Mouse (Mus musculus) heart, postnatal 0 days (tissue): ENCODE results near the gene Atf1. TPM values are rescaled to one million over a fixed set of nuclear protein-coding genes. Genes with fewer than 3 reads are reported as not detected.

Source experiments
- ATAC-seq: fragments of 200-750 bp; cut with Nextera tagmentation; 2 replicates; pipeline ENCODE4 v1.8.0; 2017; ENCODE audit warnings: low read depth, moderate number of reproducible peaks, moderate library complexity; ENCODE audit not compliant: insufficient read depth
- DNase-seq: peaks from one replicate; pipeline ENCODE4 v3.0.0-alpha.2; 2016; ENCODE audit warnings: low spot score
- H3K27ac ChIP-seq: fragments of 300-500 bp; sonication (generic); 2 replicates; pipeline ENCODE4 v1.5.1; 2014; ENCODE audit warnings: low read depth, mild to moderate bottlenecking
- H3K27me3 ChIP-seq: fragments of 300-500 bp; sonication (generic); 2 replicates; pipeline ENCODE4 v1.6.1; 2014; ENCODE audit warnings: low read length, mixed read lengths; ENCODE audit not compliant: control insufficient read depth, insufficient read depth
- H3K36me3 ChIP-seq: fragments of 300-500 bp; sonication (generic); replicated peaks from 2 replicates; pipeline ENCODE4 v1.6.1; 2014; ENCODE audit warnings: low read length, mixed read lengths; ENCODE audit not compliant: control insufficient read depth, insufficient read depth
- H3K4me1 ChIP-seq: fragments of 300-500 bp; sonication (generic); 2 replicates; pipeline ENCODE4 v1.6.1; 2014; ENCODE audit warnings: antibody characterized with exemption; ENCODE audit not compliant: control insufficient read depth, insufficient read depth
- H3K4me2 ChIP-seq: fragments of 300-500 bp; sonication (generic); 2 replicates; pipeline ENCODE4 v1.6.1; 2014; ENCODE audit warnings: low read depth, mild to moderate bottlenecking, low read length, moderate library complexity
- H3K4me3 ChIP-seq: fragments of 300-500 bp; sonication (generic); 2 replicates; pipeline ENCODE4 v1.5.1; 2014; ENCODE audit warnings: low read depth, low read length
- H3K9ac ChIP-seq: fragments of 300-500 bp; sonication (generic); replicated peaks from 2 replicates; pipeline ENCODE4 v1.6.1; 2014; ENCODE audit warnings: low read depth, low read length, mixed read lengths
- H3K9me3 ChIP-seq: fragments of 300-500 bp; sonication (generic); replicated peaks from 2 replicates; pipeline ENCODE4 v1.6.1; 2016; ENCODE audit warnings: low read length; ENCODE audit not compliant: control insufficient read depth
- CTCF ChIP-seq: IDR thresholded peaks from 2 replicates; pipeline ENCODE4 v1.5.1; 2016; ENCODE audit warnings: antibody characterized with exemption, control low read depth, low read depth
- EP300 ChIP-seq: IDR thresholded peaks from 2 replicates; pipeline ENCODE4 v1.6.1; 2016; ENCODE audit warnings: antibody characterized with exemption, low read depth
- WGBS: fragments of 180-500 bp; shearing (Covaris S2); extraction: QIAGEN DNeasy Blood & Tissue Kit; methylation state at CpG from one replicate; pipeline ENCODE4 v1.1.7; 2014; 5-methylcytosine and 5-hydroxymethylcytosine counted together
- polyA plus RNA-seq: library from polyadenylated mRNA; unstranded; fragments of >200 nt; fragmentation: Nextera tagmentation; extraction: Ambion mirVana; gene quantifications from 2 replicates; pipeline ENCODE4 v1.2.1, GENCODE M21; 2015
- total RNA-seq: library from RNA; depleted of rRNA; stranded (reverse); fragments of >200 nt; gene quantifications from 2 replicates; pipeline ENCODE4 v1.2.3, GENCODE M21; 2014; ENCODE audit warnings: low replicate concordance

Gene Atf1
- total and polyA plus RNA-seq, 2 experiments from 2014 or later = 33.9 to 51.4 TPM

DNA sequence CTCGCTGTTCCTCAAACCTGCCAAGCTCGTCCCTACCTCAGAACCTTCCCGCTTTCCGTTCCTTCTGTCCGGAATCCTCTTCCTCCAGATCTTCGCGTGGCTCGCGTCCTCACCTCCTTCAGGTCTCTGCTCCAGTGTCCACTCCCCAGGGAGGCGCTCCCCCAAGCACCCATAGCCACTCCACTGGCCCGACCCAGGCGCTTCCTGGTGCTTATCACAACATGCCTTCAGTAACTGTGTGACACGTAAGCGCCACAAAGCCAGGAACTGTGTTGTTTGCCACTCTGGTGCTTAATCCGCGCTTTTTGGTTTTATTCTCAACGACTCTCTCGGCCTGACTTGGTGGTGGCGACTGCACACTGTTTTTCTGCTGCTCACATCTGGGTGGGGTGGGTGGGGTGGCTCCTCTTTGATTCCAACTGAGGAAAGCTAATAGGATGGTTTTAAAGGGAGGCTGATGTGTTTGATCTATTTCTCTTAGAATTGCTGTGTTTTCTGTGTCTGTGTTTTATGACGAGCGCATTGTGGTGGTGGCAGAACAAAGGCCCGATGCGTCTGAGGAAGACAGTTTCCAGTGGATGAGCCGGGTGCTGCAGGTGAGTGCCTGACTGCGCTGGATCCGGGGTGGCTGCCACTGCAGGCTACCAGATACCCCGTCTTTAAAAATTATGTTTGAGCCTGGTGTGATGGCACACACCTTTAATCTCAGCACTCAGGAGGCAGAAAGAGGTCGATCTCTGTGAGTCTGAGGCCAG lies 44.9 kb upstream of the Atf1 start:
- ATAC-seq = no peak
- 79% methylated on average over 28 of the region's 28 CpGs for WGBS
- no peak overlapping the region for H3K4me2 ChIP-seq

DNA sequence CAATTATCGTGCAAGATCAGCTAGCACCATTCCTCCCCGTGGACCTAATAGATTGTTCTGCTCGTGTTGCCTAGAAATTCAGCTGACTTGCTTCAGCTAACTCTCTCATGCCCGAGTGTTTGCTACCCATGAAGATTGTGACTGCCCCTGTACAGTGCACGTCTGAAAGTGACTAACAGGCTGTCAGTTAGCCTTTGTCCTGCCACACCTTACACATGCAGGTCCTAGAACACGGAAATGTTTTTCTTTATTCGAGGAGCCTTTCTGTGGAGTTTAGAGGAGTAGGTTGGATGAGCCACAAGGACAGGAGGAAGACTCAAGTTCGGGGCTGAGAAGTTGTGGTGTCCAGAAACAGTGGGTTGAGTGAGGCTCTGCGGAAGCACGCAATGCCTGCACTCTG lies 44.1 kb upstream of the Atf1 start:
- H3K4me1 ChIP-seq = 0 out of 2 replicates have a peak, but pooled peaks cover 6% of the 10 kb centered on the region
- no peaks in the 10 kb centered on the region for H3K27me3 ChIP-seq
- WGBS = 85% methylated on average over 10 of the region's 10 CpGs
- H3K9ac ChIP-seq = no peak overlapping the region
- no peak overlapping the region for H3K27ac ChIP-seq
- no peak overlapping the region for H3K4me3 ChIP-seq
- H3K4me2 ChIP-seq = no peak overlapping the region
- H3K9me3 ChIP-seq = no peaks in the 10 kb centered on the region
- TF ChIP-seq CTCF = no peak
- DNase-seq (no peak), ATAC-seq (no peak)
- peaks cover 79% of the 10 kb centered on the region for H3K36me3 ChIP-seq

More for the DNA sequence above, 44.9 kb upstream of the Atf1 start:
- Histone ChIP-seq H3K27me3 (no peaks in the 10 kb centered on the region), H3K4me1 (0 out of 2 replicates have a peak, but pooled peaks cover 6% of the 10 kb centered on the region), H3K4me3 (no peak overlapping the region), H3K27ac (no peak overlapping the region), H3K36me3 (peaks cover 76% of the 10 kb centered on the region), H3K9ac (no peak overlapping the region), H3K9me3 (no peaks in the 10 kb centered on the region)
- no peak for TF ChIP-seq CTCF
- no peak for TF ChIP-seq EP300
- DNase-seq = no peak

DNA sequence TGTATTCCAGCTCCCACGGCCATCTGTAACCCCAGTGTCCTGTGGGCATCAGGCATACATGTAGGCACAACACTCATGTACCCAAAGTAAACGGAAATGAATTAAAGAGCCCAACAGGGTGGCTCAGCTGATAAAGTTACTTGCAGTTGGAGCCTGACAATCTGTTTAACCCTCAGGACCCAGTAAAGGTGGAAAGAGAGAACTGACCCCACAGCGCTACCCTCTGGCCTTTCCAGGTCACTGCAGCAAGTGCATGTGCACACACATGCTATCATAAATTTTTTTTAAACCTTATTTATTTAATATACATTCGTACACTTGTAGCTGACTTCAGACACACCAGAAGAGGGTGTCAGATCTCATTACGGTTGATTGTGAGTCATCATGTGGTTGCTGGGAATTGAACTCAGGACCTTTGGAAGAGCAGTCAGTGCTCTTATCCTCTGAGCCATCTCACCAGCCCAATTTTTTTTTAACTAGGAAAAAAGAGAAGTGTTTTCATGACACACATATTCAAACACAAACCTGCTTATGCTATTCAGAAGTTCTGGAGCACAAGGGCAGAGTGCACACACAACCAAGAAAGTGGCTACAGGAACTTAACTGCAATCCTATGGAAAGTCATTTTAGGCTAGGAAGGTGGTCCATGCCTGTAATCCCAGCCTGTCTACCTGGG lies 42.7 kb upstream of the Atf1 start:
- DNase-seq = no peak
- H3K9me3 ChIP-seq = no peaks in the 10 kb centered on the region
- H3K9ac ChIP-seq = no peak overlapping the region
- no peak overlapping the region for H3K4me3 ChIP-seq
- 81% methylated on average over 5 of the region's 5 CpGs for WGBS
- no peaks in the 10 kb centered on the region for H3K27me3 ChIP-seq
- H3K27ac ChIP-seq = no peak overlapping the region
- ATAC-seq = no peak
- H3K36me3 ChIP-seq = peaks cover 92% of the 10 kb centered on the region
- TF ChIP-seq EP300 (no peak), CTCF (peak; percentile 16; the same call in 1 of the 2 replicates)
- no peak overlapping the region for H3K4me2 ChIP-seq
- 0 out of 2 replicates have a peak, but pooled peaks cover 6% of the 10 kb centered on the region for H3K4me1 ChIP-seq

DNA sequence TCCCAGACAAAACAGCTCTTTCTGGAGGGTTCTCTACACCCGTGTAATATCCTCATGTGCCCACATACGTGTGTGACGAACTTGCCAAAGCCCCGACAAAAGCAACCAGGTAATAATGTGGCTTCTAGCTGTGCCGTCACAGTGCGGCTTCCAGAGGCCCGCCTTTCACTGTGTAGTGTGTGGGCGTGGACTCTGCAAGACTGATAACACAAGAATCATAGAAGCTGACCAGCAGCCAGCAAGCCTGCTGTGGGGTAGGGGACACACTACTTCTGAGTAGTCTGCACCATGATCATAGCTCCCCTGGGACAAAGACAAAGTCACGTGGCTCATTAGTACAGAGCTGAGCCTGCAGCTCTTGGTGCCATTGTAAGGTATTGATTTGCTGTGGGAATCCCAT lies 41.4 kb upstream of the Atf1 start:
- Histone ChIP-seq H3K9ac (no peak overlapping the region), H3K4me1 (0 out of 2 replicates have a peak, but pooled peaks cover 6% of the 10 kb centered on the region), H3K36me3 (peaks cover 94% of the 10 kb centered on the region), H3K4me3 (no peak overlapping the region), H3K4me2 (no peak overlapping the region), H3K27me3 (no peaks in the 10 kb centered on the region), H3K27ac (0 out of 2 replicates have a peak overlapping the region, but pooled peaks have one; percentile 3), H3K9me3 (no peaks in the 10 kb centered on the region)
- TF ChIP-seq CTCF (no peak), EP300 (no peak)
- ATAC-seq = peak; percentile 84
- no peak for DNase-seq
- 45% methylated on average over 9 of the region's 9 CpGs for WGBS

DNA sequence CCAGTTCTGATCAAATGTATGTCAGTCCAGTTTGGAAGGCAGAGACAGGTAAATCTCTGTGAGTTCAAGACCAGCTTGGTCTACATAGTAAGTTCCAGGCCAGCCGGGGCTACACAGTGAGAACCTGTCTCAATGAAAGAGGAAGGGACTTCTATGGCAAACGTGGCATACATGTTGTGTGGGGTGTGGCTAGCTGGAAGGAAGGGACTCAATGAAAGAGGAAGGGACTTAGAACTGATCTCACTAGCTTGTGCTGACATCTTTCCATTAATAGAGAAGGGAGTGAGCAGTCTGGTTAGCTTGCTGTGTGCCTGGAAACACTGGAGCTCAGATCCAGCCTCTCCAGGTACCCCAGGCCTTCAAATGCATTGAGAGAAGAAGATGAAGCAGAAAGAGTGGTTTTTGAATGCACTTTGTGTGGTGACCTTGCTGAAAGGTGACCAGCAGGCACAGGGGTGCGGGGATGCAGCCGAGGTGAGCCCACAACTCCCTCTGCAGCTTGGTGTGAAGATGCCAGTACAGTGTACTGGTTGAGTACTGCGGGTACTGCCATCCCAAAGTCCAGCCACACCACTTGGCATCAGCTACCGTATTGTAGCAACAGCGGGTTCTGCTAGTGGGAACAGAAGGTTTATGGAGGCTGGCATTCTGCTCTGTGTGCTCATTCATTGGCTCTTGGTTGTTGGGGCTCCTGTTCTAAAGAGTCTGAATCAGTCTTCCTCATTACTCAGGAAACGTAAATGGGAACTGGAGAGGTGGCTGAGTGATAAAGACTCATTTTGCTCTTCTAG lies 40.5 kb upstream of the Atf1 start:
- 93% methylated on average over 8 of the region's 8 CpGs for WGBS
- no peak for ATAC-seq
- 0 out of 2 replicates have a peak, but pooled peaks cover 6% of the 10 kb centered on the region for H3K4me1 ChIP-seq
- no peak overlapping the region for H3K9ac ChIP-seq
- no peak overlapping the region for H3K4me2 ChIP-seq
- H3K27me3 ChIP-seq = no peaks in the 10 kb centered on the region
- DNase-seq = no peak
- H3K4me3 ChIP-seq = no peak overlapping the region
- H3K9me3 ChIP-seq = no peaks in the 10 kb centered on the region
- H3K27ac ChIP-seq = no peak overlapping the region
- peaks cover 94% of the 10 kb centered on the region for H3K36me3 ChIP-seq
- TF ChIP-seq EP300 = no peak
- no peak for TF ChIP-seq CTCF
